Mouse (Mus musculus) ES-E14 (cell line): Measurements from ENCODE around the gene Nectin4.

Experiments
- CHD2 ChIP-seq: IDR thresholded peaks from 2 replicates; pipeline ENCODE4 v1.6.1; 2014; ENCODE audit warnings: mild to moderate bottlenecking, low read depth, low read length, inconsistent platforms
- HCFC1 ChIP-seq: IDR thresholded peaks from 2 replicates; pipeline ENCODE4 v1.6.1; 2012; ENCODE audit warnings: low read length, inconsistent platforms, borderline replicate concordance; ENCODE audit not compliant: insufficient read depth
- MAFK ChIP-seq: IDR thresholded peaks from 2 replicates; pipeline ENCODE4 v1.6.1; 2014; ENCODE audit warnings: mild to moderate bottlenecking, low read depth, low read length, inconsistent platforms; ENCODE audit not compliant: insufficient read depth
- ZC3H11A ChIP-seq: IDR thresholded peaks from 2 replicates; pipeline ENCODE4 v1.6.1; 2012; ENCODE audit warnings: low read depth, mild to moderate bottlenecking, inconsistent platforms, low read length, borderline replicate concordance
- ZNF384 ChIP-seq: IDR thresholded peaks from 2 replicates; pipeline ENCODE4 v1.6.1; 2012; ENCODE audit warnings: low read depth, low read length, inconsistent platforms

DNA sequence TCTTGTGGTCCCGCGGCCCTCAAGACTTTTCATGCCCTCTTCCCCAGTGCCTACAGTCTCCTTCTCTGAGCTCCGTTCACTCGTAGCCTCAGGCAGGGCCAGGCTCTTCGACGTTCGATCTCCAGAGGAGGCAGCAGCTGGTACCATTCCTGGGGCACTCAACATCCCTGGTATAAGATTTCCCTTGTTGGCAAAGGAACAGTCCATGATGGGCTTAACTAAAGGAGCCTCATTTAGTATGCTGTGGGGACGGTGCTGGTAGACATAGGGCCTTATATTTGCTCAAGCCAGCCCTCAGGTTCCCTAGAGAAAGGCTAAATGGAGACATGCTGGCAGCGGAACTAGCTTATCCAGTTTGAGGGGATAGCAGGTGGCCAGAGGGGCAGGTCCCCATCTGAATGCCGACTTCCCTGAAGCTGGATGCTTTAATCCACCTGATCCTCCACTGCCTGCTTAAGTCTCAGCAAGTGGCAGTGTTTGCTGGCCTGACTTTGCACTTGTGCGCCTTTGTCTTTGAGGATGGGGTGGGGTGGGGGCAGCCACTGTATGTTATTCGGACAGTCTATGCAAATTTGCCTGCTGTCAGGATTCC lies 49.5 kb downstream of the Nectin4 start:
- TF ChIP-seq CHD2 (no peak), MAFK (no peak), ZNF384 (no peak), ZC3H11A (no peak), HCFC1 (no peak)
